Mouse (Mus musculus) cerebral cortex, adult 2 months (tissue): ENCODE data around the gene Endod1.

Experiments
- WGBS: fragments of 180-500 bp; shearing (Covaris S2); methylation state at CpG from one replicate; pipeline ENCODE4 v1.1.7; 2018; 5-methylcytosine and 5-hydroxymethylcytosine counted together

The Endod1 gene

GRCm38 (mm10) chr9:14380386-14381285 is 671 bp downstream of the Endod1 start:
- WGBS: under 1% methylated on average over 76 of the region's 76 CpGs

GRCm38 (mm10) chr9:14379769-14380385 is 1.4 kb downstream of the Endod1 start:
- 40% methylated on average over 8 of the region's 8 CpGs for WGBS

GRCm38 (mm10) chr9:14378151-14378550 is 3.2 kb downstream of the Endod1 start:
- WGBS: 88% methylated on average over 2 of the region's 2 CpGs

- WGBS: 63% methylated on average over 4 of the region's 4 CpGs
Measured at GRCm38 (mm10) chr9:14376149-14376548, 5.2 kb downstream of the Endod1 start.

- 93% methylated on average over 4 of the region's 4 CpGs for WGBS
Measured at GRCm38 (mm10) chr9:14367850-14368249, 13.5 kb downstream of the Endod1 start.

GRCm38 (mm10) chr9:14365481-14366125 is 15.7 kb downstream of the Endod1 start:
- WGBS: 37% methylated on average over 4 of the region's 4 CpGs

- WGBS: 94% methylated on average over 9 of the region's 9 CpGs
Measured at GRCm38 (mm10) chr9:14364719-14365118, 16.6 kb downstream of the Endod1 start.

- WGBS: 83% methylated on average over 6 of the region's 6 CpGs
Measured at GRCm38 (mm10) chr9:14363540-14363939, 17.8 kb downstream of the Endod1 start.

GRCm38 (mm10) chr9:14362068-14362768 is 19.1 kb downstream of the Endod1 start:
- 94% methylated on average over 8 of the region's 8 CpGs for WGBS

- WGBS: 83% methylated on average over 4 of the region's 4 CpGs
Measured at GRCm38 (mm10) chr9:14357033-14357432, 24.3 kb downstream of the Endod1 start.

- WGBS: 78% methylated on average over 6 of the region's 6 CpGs
Measured at GRCm38 (mm10) chr9:14354852-14355251, 26.5 kb downstream of the Endod1 start.

- WGBS: 95% methylated on average over 1 of the region's 1 CpGs
Measured at GRCm38 (mm10) chr9:14352337-14352736, 29.0 kb downstream of the Endod1 start.

- WGBS: 84% methylated on average over 2 of the region's 2 CpGs
Measured at GRCm38 (mm10) chr9:14350787-14351186, 30.5 kb downstream of the Endod1 start.

GRCm38 (mm10) chr9:14349380-14349779 is 31.9 kb downstream of the Endod1 start:
- 88% methylated on average over 5 of the region's 5 CpGs for WGBS

GRCm38 (mm10) chr9:14348416-14348815 is 32.9 kb downstream of the Endod1 start:
- WGBS: 50% methylated on average over 4 of the region's 4 CpGs

GRCm38 (mm10) chr9:14345866-14346265 is 35.4 kb downstream of the Endod1 start:
- 90% methylated on average over 4 of the region's 4 CpGs for WGBS

- 59% methylated on average over 4 of the region's 4 CpGs for WGBS
Measured at GRCm38 (mm10) chr9:14342041-14342668, 39.2 kb downstream of the Endod1 start.

- 70% methylated on average over 3 of the region's 3 CpGs for WGBS
Measured at GRCm38 (mm10) chr9:14338701-14339100, 42.6 kb downstream of the Endod1 start.

GRCm38 (mm10) chr9:14336901-14337300 is 44.4 kb downstream of the Endod1 start:
- 53% methylated on average over 3 of the region's 3 CpGs for WGBS

- WGBS: 89% methylated on average over 4 of the region's 4 CpGs
Measured at GRCm38 (mm10) chr9:14335829-14336228, 45.5 kb downstream of the Endod1 start.

GRCm38 (mm10) chr9:14316618-14317017 is 64.7 kb downstream of the Endod1 start:
- 97% methylated on average over 1 of the region's 1 CpGs for WGBS
